Mouse (Mus musculus): ENCODE measurements around the gene Ankrd36. TPM values are rescaled to one million over a fixed set of nuclear protein-coding genes. Genes with fewer than 3 reads are reported as not detected.
"Not testable (repeated sequence)": the region's sequence is repeated elsewhere in the genome, so short reads cannot be mapped to it uniquely, and the experiment has no call there.

Gene Ankrd36
- total and polyA plus RNA-seq, 2 experiments = not detected

DNA sequence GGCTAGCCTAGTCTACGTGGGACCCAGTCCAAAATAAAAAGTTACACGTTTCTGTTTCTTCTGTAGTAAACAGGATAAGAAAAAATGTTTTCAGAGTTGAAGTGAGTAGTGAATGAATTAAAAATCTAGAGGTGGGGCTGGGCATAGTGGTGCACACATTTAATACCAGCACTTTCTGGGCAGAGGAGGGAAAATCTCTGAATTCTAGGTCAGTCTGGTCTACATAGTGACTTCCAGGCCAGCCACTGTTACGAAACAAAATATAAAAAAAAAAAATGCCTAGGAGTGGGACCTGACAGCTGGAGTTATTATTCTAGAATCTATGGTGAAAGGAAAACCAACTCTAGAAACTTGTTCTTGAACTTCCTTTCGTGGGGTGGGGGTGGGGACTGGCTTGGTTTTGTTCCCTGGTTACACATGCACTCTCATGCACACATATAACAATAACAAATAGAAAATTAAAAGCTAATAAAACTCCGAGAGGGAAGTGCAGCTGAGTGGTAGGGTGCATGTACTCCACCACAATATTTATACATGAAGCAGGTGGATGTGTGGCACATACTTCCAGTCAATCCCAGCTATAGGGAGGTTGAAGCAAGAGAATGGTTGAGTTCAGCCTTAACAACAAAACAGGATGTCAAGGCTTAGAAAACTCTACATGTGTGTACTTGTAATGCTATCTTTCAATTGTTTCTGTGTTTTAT, 26.9 kb upstream of the Ankrd36 start:
- WGBS = 33% methylated on average over 5 of the region's 5 CpGs
- H3K36me3 ChIP-seq (ENCODE audit: control insufficient read depth, insufficient read depth, low read length) = peaks cover 7% of the 10 kb centered on the region
- peaks cover 13% of the 10 kb centered on the region for H3K4me1 ChIP-seq (ENCODE audit: control insufficient read depth, insufficient read depth, low read length)
- H3K79me2 ChIP-seq (ENCODE audit: control insufficient read depth, insufficient read depth, low read length) = peaks cover 27% of the 10 kb centered on the region
- no peak overlapping the region for H3K4me3 ChIP-seq (ENCODE audit: insufficient read depth, low read depth, low read length)
- DNase-seq (ENCODE audit: extremely low read depth, low read depth, low spot score) = no peak
- H3K27me3 ChIP-seq (ENCODE audit: control insufficient read depth, insufficient read depth, low read length) = no peaks in the 10 kb centered on the region
- no peak overlapping the region for H3K9ac ChIP-seq (ENCODE audit: low read depth, low read length)
- no peak overlapping the region for H3K27ac ChIP-seq (replicated peaks; ENCODE audit: insufficient read depth, low read depth, low read length)
- no peak for TF ChIP-seq POLR2A (IDR thresholded peaks at IDR 0.05; ENCODE audit: extremely low read depth, insufficient read depth, low read length)
- TF ChIP-seq CTCF (IDR thresholded peaks at IDR 0.05; ENCODE audit: low read depth, low read length) = no peak

- no peak overlapping the region for H3K27ac ChIP-seq (replicated peaks; ENCODE audit: insufficient read depth, low read depth, low read length)
- H3K9ac ChIP-seq (ENCODE audit: low read depth, low read length) = no peak overlapping the region
- no peaks in the 10 kb centered on the region for H3K27me3 ChIP-seq (ENCODE audit: control insufficient read depth, insufficient read depth, low read length)
- no peak for TF ChIP-seq POLR2A (IDR thresholded peaks at IDR 0.05; ENCODE audit: extremely low read depth, insufficient read depth, low read length)
- no peak for TF ChIP-seq CTCF (IDR thresholded peaks at IDR 0.05; ENCODE audit: low read depth, low read length)
- H3K36me3 ChIP-seq (ENCODE audit: control insufficient read depth, insufficient read depth, low read length) = peaks cover 7% of the 10 kb centered on the region
- no peak for DNase-seq (ENCODE audit: extremely low read depth, low read depth, low spot score)
- H3K79me2 ChIP-seq (ENCODE audit: control insufficient read depth, insufficient read depth, low read length) = peaks cover 24% of the 10 kb centered on the region
- WGBS = 90% methylated on average over 1 of the region's 1 CpGs
- no peak overlapping the region for H3K4me3 ChIP-seq (ENCODE audit: insufficient read depth, low read depth, low read length)
- peaks cover 13% of the 10 kb centered on the region for H3K4me1 ChIP-seq (ENCODE audit: control insufficient read depth, insufficient read depth, low read length)
Observed at GRCm38 (mm10) chr11:5543281-5543680, 26.2 kb upstream of the Ankrd36 start.

- not testable (repeated sequence) for H3K4me3 ChIP-seq (ENCODE audit: insufficient read depth, low read depth, low read length); H3K4me1 ChIP-seq (ENCODE audit: control insufficient read depth, insufficient read depth, low read length); H3K27me3 ChIP-seq (ENCODE audit: control insufficient read depth, insufficient read depth, low read length); DNase-seq (ENCODE audit: extremely low read depth, low read depth, low spot score); H3K36me3 ChIP-seq (ENCODE audit: control insufficient read depth, insufficient read depth, low read length); H3K9ac ChIP-seq (ENCODE audit: low read depth, low read length); H3K27ac ChIP-seq (replicated peaks; ENCODE audit: insufficient read depth, low read depth, low read length)
- peaks cover 18% of the 10 kb centered on the region for H3K79me2 ChIP-seq (ENCODE audit: control insufficient read depth, insufficient read depth, low read length)
- 91% methylated on average over 1 of the region's 1 CpGs for WGBS
Observed at GRCm38 (mm10) chr11:5544709-5545108, 24.8 kb upstream of the Ankrd36 start.

GRCm38 (mm10) chr11:5545457-5545856, 24.0 kb upstream of the Ankrd36 start:
- no peaks in the 10 kb centered on the region for H3K27me3 ChIP-seq (ENCODE audit: control insufficient read depth, insufficient read depth, low read length)
- peaks cover 14% of the 10 kb centered on the region for H3K79me2 ChIP-seq (ENCODE audit: control insufficient read depth, insufficient read depth, low read length)
- no peak for TF ChIP-seq CTCF (IDR thresholded peaks at IDR 0.05; ENCODE audit: low read depth, low read length)
- no peak for DNase-seq (ENCODE audit: extremely low read depth, low read depth, low spot score)
- no peaks in the 10 kb centered on the region for H3K36me3 ChIP-seq (ENCODE audit: control insufficient read depth, insufficient read depth, low read length)
- H3K27ac ChIP-seq (replicated peaks; ENCODE audit: insufficient read depth, low read depth, low read length) = no peak overlapping the region
- WGBS = 85% methylated on average over 4 of the region's 4 CpGs
- H3K4me1 ChIP-seq (ENCODE audit: control insufficient read depth, insufficient read depth, low read length) = peaks cover 6% of the 10 kb centered on the region
- H3K9ac ChIP-seq (ENCODE audit: low read depth, low read length) = no peak overlapping the region
- no peak overlapping the region for H3K4me3 ChIP-seq (ENCODE audit: insufficient read depth, low read depth, low read length)

DNA sequence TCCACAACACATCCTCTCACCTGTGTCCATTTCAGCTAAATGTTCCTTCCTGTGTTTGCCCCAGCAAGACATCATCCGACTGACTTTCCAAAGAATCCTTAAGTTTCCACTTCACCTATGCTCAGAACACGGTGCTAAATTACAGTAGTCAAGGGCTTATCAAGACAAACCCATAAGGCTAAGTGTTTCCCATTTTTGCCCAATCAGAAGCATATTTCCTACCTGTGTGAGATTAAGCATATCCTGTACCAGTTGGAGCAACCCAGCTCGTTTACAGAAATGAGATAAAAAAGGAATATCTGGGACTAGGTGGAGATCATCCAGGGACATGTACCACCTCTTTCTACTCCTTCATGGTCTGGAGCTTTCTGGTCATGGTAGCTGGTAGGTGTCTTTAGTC, 22.8 kb upstream of the Ankrd36 start:
- Histone ChIP-seq H3K27ac (replicated peaks; ENCODE audit: insufficient read depth, low read depth, low read length) (no peak overlapping the region), H3K79me2 (ENCODE audit: control insufficient read depth, insufficient read depth, low read length) (peaks cover 2% of the 10 kb centered on the region), H3K36me3 (ENCODE audit: control insufficient read depth, insufficient read depth, low read length) (no peaks in the 10 kb centered on the region), H3K27me3 (ENCODE audit: control insufficient read depth, insufficient read depth, low read length) (no peaks in the 10 kb centered on the region), H3K4me1 (ENCODE audit: control insufficient read depth, insufficient read depth, low read length) (no peaks in the 10 kb centered on the region), H3K9ac (ENCODE audit: low read depth, low read length) (no peak overlapping the region), H3K4me3 (ENCODE audit: insufficient read depth, low read depth, low read length) (no peak overlapping the region)
- DNase-seq (ENCODE audit: extremely low read depth, low read depth, low spot score) = no peak
- 82% methylated on average over 3 of the region's 3 CpGs for WGBS
- TF ChIP-seq CTCF (IDR thresholded peaks at IDR 0.05; ENCODE audit: low read depth, low read length) (no peak), POLR2A (IDR thresholded peaks at IDR 0.05; ENCODE audit: extremely low read depth, insufficient read depth, low read length) (no peak)

DNA sequence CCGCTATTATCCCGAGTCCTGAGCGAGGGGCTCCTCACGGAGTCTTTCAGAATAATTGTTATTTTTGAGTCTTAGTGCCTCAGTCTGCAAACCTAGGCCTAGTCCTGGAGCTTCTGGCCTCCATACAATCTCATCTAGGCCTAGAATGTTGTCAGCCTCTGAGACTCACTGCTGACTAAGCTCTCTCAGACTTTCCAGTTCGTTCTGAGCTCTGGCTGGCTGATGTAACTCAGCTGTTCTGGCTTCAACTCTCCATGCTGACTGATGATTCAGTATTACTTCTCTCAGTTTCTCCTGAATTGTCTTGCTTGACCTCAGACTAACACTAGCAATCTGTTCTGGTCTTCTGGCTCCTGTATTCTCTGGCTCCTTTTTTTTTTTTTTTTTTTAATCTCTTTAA, 18.1 kb upstream of the Ankrd36 start:
- no peak for DNase-seq (ENCODE audit: extremely low read depth, low read depth, low spot score)
- 89% methylated on average over 5 of the region's 5 CpGs for WGBS
- TF ChIP-seq POLR2A (IDR thresholded peaks at IDR 0.05; ENCODE audit: extremely low read depth, insufficient read depth, low read length) = no peak
- no peaks in the 10 kb centered on the region for H3K79me2 ChIP-seq (ENCODE audit: control insufficient read depth, insufficient read depth, low read length)
- H3K4me1 ChIP-seq (ENCODE audit: control insufficient read depth, insufficient read depth, low read length) = no peaks in the 10 kb centered on the region
- no peak overlapping the region for H3K27ac ChIP-seq (replicated peaks; ENCODE audit: insufficient read depth, low read depth, low read length)
- no peak overlapping the region for H3K4me3 ChIP-seq (ENCODE audit: insufficient read depth, low read depth, low read length)
- no peaks in the 10 kb centered on the region for H3K36me3 ChIP-seq (ENCODE audit: control insufficient read depth, insufficient read depth, low read length)
- H3K27me3 ChIP-seq (ENCODE audit: control insufficient read depth, insufficient read depth, low read length) = no peaks in the 10 kb centered on the region
- no peak overlapping the region for H3K9ac ChIP-seq (ENCODE audit: low read depth, low read length)
